Mouse (Mus musculus) ES-E14 (cell line): ENCODE measurements around the gene Cmtm7.

ENCODE experiments used
- CHD2 ChIP-seq: IDR thresholded peaks from 2 replicates; pipeline ENCODE4 v1.6.1; 2014; ENCODE audit warnings: mild to moderate bottlenecking, low read depth, low read length, inconsistent platforms
- HCFC1 ChIP-seq: IDR thresholded peaks from 2 replicates; pipeline ENCODE4 v1.6.1; 2012; ENCODE audit warnings: low read length, inconsistent platforms, borderline replicate concordance; ENCODE audit not compliant: insufficient read depth
- ZC3H11A ChIP-seq: IDR thresholded peaks from 2 replicates; pipeline ENCODE4 v1.6.1; 2012; ENCODE audit warnings: low read depth, mild to moderate bottlenecking, inconsistent platforms, low read length, borderline replicate concordance
- ZNF384 ChIP-seq: IDR thresholded peaks from 2 replicates; pipeline ENCODE4 v1.6.1; 2012; ENCODE audit warnings: low read depth, low read length, inconsistent platforms

DNA sequence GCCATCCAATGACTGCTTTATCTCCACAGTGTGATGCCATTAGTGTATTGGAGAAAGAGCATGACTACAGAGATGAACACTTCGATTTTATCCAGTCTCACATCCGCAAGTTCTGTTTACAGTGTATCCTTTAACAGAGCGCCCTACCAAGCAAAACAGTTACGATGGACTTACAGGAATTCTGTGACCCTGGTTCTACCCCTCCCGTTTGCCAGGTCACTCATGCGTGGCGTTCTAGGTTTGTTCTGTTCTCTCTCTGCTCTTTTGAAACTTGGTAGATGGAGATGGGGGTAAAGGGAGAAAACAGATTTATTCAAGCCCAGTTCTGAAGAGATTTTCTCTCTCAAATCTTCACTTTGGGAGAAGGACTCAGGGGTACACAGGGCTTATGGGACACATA lies 68.2 kb downstream of the Cmtm7 start:
- TF ChIP-seq HCFC1 (no peak), ZC3H11A (no peak), CHD2 (no peak), ZNF384 (no peak)
